Mouse (Mus musculus) urinary bladder, postnatal 36 days (tissue): Measurements from ENCODE around the gene Frrs1.
"Not testable (repeated sequence)": the region's sequence is repeated elsewhere in the genome, so short reads cannot be mapped to it uniquely, and the experiment has no call there.

Experiments used
- DNase-seq, 2 experiments: peaks; one replicate each; pipeline ENCODE4 v3.0.0; 2022; ENCODE audit warnings: low spot score in 2 of 2, mixed read lengths in 1 of 2

The Frrs1 gene

DNA sequence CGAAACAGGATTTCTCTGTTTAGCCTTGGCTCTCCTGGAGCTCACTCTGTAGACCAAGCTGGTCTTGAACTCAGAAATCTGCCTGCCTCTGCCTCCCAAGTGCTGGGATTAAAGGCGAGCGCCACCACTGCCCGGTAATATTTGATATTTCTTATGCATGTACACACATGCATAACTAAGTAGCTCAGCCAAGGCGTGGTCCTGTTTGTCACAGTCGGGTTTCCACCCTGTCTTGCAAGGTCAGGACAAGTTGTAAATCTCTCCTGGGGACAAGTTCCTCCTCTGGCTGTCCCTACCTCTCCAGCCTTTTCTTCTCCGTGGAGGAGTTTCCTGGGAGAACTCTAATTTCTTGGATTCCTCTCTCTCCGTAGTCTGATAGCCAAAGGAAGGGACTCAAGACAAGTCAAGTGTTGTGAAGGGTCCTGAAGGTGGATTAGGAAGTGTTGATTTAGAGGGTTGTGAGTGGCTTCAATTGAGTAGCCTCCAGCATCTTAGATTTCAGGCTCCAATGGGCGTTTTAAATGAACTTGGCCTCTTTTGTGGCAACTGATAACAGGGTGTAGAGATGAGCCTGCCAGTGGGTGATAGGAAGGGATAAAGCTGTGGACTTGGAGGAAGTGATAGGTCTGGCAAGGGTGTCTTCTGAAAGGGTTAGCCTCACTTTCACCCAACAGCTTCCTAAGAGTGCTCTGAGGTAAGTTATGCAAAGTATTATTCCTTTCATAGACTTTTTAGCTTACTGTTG, at the start of gene Frrs1:
Gene Frrs1, plus strand, starts transcription at position 524 of the 745 bp plus-strand sequence.
- no peak for DNase-seq

DNA sequence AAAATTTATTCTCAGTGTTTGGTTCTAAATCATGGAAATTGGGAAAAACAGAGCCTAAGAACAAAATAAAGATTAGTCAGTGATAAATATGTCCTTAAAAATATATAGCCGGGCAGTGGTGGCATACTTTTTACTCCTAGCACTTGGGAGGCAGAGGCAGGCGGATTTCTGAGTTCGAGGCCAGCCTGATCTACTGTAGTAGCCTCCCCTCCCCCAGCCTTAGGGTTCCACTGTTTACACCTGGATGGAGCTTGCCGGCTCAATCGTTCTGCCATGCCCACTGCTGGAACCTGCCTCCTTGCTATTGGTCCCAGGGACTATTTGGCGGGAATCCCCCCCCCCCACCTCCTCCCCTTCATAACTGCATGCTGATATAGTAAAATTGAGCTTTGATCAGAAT, 48.9 kb upstream of the Frrs1 start:
- DNase-seq = not testable (repeated sequence)

DNA sequence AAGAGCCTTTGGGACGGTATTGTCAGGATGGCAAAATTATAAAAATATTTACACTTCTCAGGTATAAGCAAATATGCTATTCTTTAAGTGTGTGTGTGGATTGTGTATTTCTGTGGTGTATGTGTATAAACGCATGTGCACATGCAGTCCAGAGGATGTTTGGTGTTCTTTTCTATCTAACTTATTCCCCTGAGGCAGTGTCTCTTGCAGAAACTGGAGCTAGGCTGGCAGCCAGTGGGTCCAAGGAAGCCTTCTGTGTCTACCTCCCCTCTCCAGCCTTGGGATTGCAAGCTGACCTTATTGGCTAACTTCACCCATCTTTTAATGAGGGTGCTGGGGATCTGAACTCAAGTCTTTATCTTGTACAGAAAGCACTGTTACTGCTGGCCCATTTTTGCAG, 46.3 kb upstream of the Frrs1 start:
- DNase-seq = no peak

DNA sequence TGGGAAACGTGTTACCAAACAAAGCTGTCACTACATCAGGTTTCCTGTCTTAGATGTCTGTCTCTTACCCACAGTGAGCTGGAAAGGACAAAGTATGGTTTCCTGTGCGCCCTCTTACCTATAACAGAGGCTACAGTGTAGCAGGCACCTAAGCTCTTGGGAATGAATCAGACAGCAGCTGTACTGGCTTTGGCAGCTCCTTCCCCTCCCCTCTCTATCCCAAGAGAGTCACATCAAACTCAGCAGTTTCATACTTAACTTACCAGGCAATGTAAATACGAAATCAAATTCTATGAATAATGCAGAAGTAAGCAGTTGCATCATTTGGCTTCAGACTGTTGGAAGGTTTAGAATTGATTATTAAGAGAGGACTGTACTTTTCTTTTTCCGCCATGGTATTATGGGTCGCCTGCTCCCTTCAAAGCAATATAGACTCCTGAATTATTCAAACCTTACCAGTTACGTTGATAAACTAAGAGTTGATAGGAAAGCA, 43.9 kb upstream of the Frrs1 start:
- DNase-seq = no peak

DNA sequence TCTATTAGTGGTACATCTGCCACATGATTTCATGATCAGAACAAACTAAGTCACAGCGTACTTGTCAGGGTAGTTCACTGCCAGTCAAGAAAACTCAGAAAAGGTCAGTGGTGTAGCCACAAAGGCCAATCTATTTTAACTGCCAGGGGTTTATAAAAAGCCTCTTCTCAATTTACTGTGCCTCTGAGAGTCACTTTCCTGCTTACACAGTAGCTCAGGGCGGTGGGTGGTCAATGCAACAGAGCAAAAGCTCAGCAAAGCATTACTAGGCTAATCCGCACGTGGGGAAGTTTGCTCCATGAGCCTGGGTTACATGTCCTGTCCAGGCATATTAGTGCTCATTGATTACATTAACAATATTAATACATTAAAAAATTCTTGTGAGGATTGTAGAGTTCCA, 43.3 kb upstream of the Frrs1 start:
- no peak for DNase-seq

DNA sequence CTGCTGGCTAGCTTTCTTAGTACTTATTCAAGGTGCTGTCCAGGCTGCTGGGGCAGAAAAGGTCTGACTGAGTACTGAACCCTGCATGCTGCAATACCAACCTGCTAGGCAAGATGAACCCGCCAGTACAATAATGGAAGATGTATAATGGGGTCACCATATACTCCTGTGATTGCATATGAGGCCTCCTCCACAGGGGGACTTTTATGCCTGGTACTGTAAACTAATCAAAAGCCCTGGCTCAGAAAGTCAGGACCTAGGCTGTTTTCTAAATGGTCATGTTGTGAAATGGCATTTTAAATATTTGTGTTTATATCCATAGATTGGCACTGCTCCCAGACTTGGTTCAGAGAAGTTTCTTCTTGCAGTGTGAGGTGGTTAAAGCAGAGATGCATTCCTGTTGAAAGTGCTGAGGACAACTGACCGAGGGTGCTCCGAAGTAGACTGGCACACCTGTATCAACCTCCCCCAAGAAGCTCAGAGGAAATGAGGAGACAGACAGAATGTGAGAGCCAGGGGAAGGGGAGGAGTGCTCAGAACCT, 42.5 kb upstream of the Frrs1 start:
- no peak for DNase-seq

DNA sequence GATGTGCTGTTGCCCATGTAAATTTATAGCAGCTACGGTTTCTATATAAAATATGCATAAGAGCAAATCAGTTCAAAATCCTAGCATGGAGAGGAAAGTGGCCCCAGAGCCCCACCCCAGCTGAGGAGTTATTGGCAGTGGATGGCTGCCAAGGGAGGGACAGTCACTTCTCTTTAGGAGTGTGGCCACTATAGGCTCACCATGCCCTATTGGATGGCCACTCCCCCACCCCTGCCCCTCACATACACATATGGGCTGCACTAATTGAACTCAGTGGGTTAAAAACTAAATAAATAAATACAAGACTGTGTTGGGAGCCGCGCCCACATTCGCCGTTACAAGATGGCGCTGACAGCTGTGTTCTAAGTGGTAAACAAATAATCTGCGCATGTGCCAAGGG, 42.0 kb upstream of the Frrs1 start:
- no peak for DNase-seq

DNA sequence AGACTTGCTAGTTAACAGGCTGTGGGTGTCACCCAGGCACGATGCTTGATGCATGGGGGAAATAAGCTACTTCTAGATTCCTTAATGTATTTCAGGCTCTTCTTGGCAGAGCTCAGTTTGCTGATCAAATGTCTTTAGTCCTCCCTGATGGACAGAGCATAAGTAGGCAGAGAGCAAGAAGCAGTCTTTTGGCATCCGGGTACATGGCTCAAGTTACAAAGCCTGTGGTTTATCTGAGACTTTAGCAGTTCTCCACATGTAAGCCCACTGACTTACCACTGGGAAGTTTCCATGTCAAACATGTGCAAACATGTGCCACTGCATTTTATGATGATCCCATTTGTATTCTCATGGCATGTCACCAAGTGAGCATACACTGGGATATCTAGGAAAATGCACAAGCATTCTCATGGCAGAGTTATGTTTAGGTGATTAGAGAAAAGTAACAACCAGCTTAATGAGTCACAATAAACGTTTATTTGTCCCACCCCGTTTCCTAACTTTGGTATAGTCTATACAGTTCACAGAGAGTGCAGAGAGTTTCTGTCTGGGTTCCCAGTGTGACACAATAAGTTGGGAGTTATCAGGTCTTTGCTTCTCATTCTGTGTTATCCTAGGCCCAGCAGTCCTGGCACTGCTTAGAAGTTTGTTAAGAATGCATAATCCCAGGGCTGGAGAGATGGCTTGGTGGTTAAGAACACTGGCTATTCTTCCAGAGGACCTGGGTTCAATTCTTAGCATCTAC, 32.6 kb upstream of the Frrs1 start:
- DNase-seq = no peak

DNA sequence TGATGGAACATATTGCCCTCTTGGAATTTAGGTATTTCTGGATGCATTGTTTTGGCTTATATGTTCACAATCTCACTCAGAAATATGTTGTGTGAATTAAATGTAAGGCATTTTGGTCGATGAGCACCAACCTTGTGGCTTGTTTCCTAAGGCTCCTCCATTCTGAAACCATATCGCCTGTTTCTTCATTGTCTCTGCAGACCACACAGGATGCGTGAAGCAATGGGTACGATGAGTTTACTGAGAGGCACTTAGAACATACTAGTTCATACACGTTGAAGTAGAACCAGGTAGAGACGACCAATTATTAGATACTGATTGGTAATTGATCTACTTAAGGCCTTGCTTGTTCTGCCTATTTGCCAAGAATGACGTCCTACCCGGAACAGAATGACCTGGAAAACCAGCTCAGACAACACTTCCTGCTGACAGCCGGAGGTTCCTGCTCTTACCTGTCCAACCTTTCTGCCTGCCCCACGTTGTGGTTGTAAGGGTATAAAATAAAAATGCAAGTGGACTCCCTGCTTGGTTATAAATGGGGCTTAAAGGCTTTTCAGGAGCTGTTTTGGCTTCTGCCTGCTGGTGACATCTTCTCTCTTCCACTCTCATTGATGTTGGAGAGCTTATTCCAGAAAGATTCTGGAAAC, 29.9 kb upstream of the Frrs1 start:
- no peak for DNase-seq

DNA sequence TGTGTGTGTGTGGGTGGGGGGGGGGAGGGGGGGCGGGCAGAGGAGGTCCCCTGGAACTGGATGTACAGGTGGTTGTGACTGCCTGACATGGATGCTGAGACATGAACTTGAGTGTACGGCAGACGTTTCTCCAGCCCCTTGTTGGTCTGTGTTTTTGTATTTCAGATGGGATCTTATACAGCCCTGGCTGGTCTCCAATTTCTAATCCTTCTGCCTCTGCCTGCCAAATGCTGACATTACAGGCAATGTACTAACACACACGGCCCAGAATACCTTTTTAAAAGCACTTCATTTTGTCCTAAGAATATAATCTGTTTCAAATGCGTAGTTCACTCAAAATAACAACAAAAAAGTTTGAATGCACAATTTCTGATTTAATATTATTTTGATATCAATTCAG, 27.9 kb upstream of the Frrs1 start:
- no peak for DNase-seq

DNA sequence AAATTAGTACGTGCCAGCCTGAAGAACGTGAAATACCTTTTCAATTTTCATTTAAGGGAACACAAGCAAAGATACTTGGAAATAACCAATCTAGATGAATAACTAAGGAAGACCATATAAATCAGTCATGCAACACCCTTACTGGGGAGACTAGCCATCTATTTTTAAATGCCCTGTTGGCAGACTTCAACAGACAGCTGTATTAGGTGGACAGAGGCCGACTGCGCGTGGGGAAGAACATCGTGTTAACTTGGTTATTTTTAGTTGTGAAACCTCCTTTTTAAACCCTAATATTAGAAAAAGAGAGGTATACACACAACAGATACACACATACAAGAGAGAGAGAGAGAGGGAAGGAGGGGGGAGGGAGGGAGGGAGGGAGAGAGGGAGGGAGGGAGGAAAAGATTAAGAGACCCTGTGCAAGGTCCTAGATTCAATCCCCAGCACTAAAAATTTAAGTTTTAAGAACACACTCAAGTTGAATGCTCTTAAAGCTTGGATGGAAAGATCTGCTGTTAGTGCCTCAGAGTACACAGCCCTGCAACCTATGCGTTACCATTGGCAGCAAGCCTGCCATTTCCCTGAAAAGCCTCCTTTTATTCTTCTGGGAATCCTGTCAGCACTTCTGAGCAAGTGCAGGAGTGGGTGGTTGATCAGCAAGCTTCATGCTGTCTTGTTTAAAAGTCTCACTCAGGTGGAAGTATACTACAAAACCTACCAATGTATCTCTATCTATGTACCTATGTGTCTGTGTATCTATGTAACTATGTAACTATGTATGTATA, 26.5 kb upstream of the Frrs1 start:
- DNase-seq = no peak

DNA sequence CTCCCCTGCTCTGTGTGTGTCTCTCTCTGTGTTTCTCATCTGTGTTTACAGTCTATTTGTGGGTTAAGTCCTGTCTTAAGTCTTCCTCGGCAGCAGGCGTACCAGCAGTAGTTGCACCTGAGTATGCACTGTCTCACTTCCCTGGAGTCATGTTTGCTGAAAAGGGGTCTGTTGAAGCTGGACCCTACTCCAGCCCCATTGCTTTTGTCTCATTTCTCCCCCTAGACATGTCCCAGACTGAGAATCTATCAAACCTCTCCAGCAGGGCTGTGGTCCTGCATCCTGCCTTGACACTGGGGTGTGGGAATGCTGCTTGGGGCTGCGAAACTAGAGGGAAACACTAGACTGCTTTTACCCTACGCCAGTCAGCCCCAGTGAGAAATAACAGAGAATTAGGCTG, 25.8 kb upstream of the Frrs1 start:
- DNase-seq = no peak

DNA sequence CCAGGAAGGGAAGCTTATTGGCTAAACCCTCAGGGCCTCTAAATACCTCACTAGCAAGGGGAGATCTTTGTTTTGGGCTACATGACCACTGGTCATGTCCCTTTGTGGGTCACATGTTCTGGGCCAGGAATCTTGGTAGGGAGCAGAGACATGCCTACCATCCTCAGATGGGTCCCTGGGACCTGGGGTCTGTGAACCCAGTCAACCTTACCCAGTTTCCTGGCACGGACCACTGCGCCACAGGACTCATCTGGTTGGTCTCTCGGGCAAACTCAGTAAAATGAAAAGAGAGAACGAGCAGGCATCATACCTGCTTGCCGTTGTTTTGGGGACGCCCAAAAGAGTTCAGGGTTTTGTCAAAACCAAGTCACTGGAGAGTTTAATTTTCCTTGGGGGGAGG, 25.0 kb upstream of the Frrs1 start:
- DNase-seq = no peak

DNA sequence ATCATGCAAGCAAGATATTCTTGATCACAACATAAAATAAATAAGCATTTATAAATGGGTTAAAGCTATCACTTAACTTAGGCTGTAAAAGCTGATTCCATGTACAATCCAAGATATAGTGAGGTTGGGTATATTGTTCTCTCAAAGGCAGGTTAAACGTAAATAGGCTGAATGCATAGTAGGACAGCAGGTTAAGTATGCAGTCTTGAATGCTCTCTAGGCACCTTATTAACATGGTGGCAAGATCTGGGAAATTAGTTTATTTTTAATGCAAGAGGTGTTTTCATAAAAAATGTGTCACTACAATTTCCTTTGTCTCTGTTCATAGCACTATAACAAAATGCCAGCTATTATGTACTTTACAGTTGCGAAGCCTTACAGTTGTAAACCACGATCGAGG, 23.9 kb upstream of the Frrs1 start:
- DNase-seq = no peak

DNA sequence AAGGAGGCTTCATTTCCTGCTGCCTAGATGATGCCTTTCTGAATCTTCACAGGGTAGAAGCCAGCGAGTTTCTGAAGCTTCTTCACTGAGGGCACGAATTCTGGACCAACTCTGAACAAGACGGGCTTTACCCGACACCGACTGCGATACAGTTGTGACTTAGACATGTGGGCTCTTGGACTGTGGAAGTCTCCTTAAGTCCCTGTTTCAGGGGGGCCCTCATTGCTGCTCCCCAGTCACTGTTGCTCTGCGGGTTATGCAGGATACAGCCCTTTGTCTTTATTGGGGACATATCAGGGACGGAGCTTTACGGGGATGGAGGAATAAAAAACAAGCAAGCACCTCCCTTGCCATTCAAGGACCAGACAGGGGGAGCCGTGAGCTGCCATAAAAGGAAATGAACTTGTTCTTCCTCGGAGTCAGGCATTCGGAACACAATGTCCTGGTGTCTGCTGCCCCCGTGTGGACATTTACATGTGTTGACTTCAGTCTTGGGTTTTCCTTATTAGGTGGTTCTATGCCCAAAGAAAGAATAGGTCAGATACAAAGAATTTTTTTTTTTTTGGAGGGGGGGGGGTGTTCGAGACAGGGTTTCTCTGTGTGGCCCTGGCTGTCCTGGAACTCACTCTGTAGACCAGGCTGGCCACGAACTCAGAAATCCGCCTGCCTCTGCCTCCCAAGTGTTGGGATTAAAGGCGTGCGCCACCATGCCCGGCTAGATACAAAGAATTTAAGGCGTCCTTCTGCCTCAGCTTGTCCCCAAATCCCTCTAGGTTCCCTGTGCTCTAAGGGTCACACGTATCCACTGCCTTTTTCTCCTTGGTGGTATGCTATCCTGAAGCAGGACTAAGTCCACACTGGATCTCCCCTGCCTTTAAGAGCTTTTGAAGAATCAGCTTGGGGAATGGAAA, 23.2 kb upstream of the Frrs1 start:
- peak; percentile 66 to 85 for DNase-seq

DNA sequence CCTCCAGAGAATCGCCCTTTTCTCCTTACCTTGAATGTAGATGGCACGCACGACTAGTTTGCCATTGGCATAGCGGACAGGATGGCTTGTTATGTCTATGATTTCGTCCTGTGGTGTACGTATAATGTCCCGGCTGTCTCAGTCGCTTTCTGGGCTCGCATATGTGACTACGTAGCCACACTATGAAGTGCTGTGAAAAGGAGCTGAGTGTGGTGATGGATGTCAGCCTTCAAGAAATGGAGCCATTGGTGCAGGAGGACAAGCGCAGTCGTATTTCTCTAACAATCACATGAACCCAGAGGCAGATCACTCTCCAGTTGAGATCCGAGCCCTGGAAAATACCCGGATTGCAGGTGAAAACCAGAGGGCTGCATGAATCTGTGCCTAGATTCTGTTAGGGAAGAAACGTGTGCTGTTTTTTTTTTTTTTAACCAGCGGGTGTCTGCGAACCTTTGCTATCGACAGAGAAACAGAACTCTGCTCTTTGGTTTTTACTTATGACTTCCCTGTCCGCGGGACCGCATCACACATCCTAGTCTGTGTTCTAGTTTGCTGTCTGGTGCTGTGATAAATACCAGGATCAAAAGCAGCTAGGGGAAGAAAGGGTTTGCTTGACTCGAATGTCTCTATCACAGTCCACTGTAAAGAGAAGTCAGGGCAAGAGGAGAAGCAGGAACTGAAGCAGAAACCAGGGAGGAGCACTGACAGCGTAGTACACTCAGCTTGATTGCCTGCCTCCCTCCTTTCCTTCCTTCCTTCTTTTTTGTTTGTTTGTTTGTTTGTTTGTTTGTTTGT, 22.4 kb upstream of the Frrs1 start:
- no peak for DNase-seq

DNA sequence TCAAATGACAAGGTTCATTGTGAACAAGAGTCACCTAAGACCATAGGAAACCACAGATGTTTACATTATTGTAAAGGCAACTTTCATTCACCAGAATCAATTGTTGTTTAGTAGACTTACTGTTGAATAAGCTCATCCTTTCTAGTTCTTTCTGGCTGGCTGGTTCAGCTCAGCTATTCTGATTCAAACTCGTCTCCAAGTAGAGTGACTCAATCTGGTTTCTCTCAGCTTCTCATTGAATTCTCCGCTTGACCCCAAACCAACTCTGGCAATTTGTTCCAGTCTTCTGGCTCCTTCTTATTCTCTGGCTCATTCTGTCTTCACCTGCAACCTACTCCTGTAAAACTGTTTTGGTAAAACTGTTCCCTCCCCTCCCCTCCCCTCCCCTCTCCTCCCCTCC, 18.0 kb upstream of the Frrs1 start:
- DNase-seq = no peak

DNA sequence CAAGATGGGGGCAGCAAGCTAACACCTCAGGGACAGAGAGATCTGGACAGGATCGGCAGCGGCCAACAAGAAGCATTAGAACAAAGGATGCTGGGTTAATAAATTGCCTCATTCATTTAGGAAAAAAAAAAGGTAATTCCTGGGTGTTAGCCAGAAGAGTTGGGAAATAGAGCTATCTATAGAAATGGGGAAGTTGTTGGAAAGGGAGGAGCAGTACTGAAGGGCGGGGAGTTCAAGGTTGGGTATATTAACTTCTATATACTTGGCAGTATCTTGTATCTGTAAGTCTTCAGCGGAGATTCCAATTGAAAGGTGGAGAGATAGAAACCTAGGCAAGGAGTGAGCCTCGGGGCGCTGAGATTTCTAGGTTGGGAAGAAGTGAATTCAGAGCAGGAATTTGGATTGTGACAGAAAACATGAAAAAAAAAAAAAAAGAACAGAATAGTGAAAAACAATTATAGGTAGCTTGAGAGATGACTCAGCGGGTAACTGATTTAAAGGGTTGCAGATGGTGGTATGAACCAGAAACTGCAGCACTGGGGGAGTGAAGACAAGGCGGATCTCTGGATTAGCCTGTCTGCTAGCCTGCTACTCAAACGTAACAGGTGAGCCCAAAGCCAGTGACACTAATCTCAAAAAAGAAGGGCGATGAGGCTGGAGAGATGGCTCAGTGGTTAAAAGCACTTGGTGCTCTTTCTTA, 14.2 kb upstream of the Frrs1 start:
- no peak for DNase-seq

DNA sequence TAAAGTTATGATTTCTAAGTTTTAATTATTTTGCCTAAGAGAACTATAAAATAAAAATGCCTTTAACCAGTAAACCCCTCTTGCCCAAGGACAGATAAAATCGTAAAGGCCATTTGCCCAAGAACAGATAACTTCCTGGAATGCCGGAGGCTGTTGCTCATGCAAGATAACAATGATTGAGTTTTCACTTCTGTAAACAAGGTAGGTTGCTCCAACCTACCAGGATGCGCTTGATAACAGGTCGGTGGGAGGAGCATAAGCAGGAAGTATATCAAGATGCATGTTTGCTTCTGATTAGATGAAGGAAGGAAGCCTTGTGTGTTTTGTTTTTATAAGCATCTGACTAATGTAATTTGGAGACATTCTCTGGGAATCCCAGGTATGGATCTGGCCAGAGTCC, 13.2 kb upstream of the Frrs1 start:
- DNase-seq = no peak
